Mouse (Mus musculus): Measurements from ENCODE around the gene Mpv17l2.

DNA sequence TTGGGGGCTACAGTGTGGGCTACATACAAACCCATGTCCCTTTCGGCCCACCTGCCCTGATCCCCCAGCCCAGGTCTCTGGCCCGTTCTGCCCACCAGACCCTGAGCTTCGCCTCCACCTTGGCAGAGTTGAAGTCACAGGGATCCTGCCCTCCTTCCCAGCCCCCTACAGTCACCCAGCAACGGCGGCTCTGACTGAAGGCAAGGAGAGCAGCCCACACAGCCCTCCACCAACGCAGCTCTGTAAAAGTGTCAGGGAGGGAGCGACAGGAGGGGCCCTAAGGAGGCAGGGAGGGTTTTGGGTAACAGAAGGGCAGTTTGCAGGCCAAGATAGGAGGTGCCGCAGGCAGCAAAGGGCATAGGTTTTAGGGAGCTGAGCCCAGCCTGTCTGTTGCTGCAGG lies 30.1 kb upstream of the Mpv17l2 start:
- TF ChIP-seq CTCF (IDR thresholded peaks at IDR 0.05; ENCODE audit: low read depth, low read length) = no peak
- no peak for TF ChIP-seq POLR2A (IDR thresholded peaks at IDR 0.05; ENCODE audit: borderline replicate concordance, low read depth, low read length)
